Mouse (Mus musculus): ENCODE data around the gene Rnf115. TPM values are rescaled to one million over a fixed set of nuclear protein-coding genes. Genes with fewer than 3 reads are reported as not detected.

The Rnf115 gene
- 36.9 and 51.1 TPM in 2 replicates for polyA plus RNA-seq (2015; fragmentation: Nextera tagmentation; extraction: Ambion mirVana)

DNA sequence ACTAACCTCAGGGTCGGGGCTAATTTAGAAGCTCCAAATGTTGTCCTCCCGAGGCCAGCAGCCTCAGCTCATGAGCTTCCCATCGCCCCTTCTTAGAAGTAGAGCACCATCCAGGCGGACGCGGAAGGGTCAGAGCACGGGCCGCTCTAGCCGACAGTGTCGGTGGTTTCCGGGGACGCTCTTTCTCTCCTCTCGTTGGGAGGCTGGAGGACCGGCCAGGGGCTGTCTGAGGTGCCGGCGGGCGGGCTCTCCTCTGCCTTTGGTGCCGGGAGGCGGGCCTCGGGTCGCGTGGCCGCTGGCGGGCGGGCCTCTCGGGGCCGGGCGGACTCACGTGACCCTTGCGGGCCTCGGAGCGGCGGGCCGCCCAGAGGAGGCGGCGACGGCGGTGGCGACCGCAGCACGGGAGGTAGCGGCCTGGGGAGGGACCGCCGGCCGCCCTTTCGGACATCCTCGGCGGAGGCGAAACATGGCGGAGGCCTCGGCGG is at the start of gene Rnf115, which contains the start of gene Polr3c:
Rnf115 (plus strand) TSS at position 322 of the 485 bp plus-strand sequence.
Polr3c (minus strand) TSS at position 286 of the 485 bp plus-strand sequence.

DNA sequence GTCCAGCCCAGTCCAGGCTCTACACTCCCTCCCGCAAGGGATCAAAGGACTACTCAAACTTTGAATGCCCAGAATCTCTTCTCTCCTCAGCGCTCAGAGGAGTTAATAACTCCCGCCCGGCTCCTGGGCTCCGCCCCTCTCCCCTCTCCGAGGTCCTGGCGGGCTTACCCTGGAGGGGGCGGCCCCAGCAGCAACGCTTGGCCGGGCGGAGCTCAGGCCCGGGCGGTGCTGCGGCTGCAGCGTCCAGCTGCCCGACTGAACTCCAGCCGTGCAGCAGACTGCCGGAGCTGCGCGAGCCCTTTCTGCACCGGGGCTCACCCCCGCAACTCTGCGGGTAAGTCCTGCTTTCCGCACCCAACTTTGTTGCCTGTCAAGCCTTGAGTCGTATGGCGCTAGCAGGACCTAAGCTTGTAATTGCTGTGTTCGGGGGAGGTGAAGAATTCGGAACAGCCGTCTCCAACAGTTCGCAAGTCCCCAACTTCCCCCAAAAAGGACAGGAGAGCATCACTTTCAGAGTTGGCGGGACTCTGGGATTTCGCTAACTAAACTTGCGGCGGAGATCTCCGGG is 31.2 kb upstream of the Rnf115 start, which contains the start of gene Pias3:
Pias3 (plus strand) TSS at position 187 of the 568 bp plus-strand sequence.

DNA sequence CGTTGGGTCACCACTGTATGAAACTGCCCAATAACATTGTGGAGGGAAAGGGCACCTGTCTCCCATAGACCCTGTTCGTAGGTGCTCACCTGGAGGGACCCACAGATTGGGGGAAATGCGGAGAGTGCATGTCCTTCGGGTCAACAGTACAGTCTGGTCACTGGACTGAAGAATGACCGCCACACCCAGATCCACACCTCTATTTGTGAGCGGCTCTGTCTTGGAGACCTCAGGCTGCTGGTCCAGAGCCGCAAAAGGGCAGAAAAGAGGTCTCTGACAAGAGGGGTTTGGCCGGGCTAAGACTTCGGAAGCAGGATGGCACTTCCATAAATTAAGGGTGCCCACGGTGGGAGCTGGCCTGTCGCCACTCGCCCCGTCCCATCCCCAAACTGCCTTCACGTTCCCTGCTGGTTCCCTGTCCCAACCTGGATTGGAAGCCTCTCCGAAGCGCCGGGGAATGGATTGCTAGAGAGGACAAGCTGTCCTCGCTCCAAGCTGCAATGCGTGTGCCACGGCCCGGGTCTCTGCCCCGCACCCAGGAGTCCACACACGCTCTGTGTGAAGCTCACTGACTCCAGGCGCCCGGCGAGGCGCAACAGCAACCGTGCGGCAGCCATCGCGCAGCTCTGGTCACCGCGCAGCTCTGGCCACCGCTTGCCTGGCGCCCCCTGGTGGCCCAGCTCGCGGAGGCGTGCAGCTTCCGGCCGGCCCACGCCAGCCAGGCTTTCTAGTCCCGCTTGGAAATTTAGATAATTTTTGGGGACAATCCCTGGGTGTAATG is 19.4 kb upstream of the Rnf115 start, which contains the start of gene Nudt17:
Nudt17 (minus strand) TSS at position 660 of the 781 bp plus-strand sequence.

DNA sequence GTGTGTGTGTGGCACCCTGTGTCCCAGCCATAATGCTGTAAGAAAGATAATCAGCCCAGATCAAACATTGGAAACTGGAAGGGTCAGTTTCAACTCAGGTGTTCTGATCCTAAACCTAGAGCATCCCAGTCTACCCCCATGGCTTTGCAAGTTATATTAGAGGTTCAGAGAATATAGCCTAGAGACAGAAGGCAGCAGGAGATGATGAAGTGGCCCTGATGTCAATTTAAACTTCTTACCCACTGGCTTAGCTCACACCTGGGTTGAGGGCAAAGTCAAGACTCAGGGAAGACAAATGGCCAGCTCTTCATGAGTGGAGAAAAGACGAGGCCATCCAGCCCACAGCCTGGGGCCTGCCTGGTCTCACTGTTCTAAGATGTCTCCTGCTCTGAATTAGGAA is 101.5 kb downstream of the Rnf115 start, which contains the start of the genes Pdzk1 and Cd160:
Pdzk1 (plus strand) TSS at position 301 of the 400 bp plus-strand sequence.
Cd160 (minus strand) TSS at position 368 of the 400 bp plus-strand sequence.

Other genes with a start within 250 kb of the Rnf115 start
- 0.88 and 1.3 TPM in 2 replicates for gene Hfe2, start 202.5 kb upstream of the Rnf115 start, polyA plus RNA-seq (2015; fragmentation: Nextera tagmentation; extraction: Ambion mirVana)
- gene Txnip, start 169.7 kb upstream of the Rnf115 start, polyA plus RNA-seq (2015; fragmentation: Nextera tagmentation; extraction: Ambion mirVana): 428 and 484 TPM in 2 replicates
- gene Gm16253, start 150.7 kb upstream of the Rnf115 start, polyA plus RNA-seq (2015; fragmentation: Nextera tagmentation; extraction: Ambion mirVana): 0.54 and 0.76 TPM in 2 replicates
- 34.6 and 48.1 TPM in 2 replicates for gene Polr3gl, start 133.5 kb upstream of the Rnf115 start, polyA plus RNA-seq (2015; fragmentation: Nextera tagmentation; extraction: Ambion mirVana)
- 1.1 and 1.6 TPM in 2 replicates for gene Ankrd34a, start 131.0 kb upstream of the Rnf115 start, polyA plus RNA-seq (2015; fragmentation: Nextera tagmentation; extraction: Ambion mirVana)
- gene Lix1l, start 126.5 kb upstream of the Rnf115 start, polyA plus RNA-seq (2015; fragmentation: Nextera tagmentation; extraction: Ambion mirVana): 6.3 and 7.1 TPM in 2 replicates
- 66.6 and 83.3 TPM in 2 replicates for gene Rbm8a, start 97.7 kb upstream of the Rnf115 start, polyA plus RNA-seq (2015; fragmentation: Nextera tagmentation; extraction: Ambion mirVana)
- gene Pex11b, start 92.3 kb upstream of the Rnf115 start, polyA plus RNA-seq (2015; fragmentation: Nextera tagmentation; extraction: Ambion mirVana): 55.1 and 71.8 TPM in 2 replicates
- 0.06 TPM in 1 of 2 replicates, not detected in the other for gene Gm42957, start 92.2 kb upstream of the Rnf115 start, polyA plus RNA-seq (2015; fragmentation: Nextera tagmentation; extraction: Ambion mirVana)
- 0.84 and 1.3 TPM in 2 replicates for gene Itga10, start 82.1 kb upstream of the Rnf115 start, polyA plus RNA-seq (2015; fragmentation: Nextera tagmentation; extraction: Ambion mirVana)
- gene Ankrd35, start 57.5 kb upstream of the Rnf115 start, polyA plus RNA-seq (2015; fragmentation: Nextera tagmentation; extraction: Ambion mirVana): 1.5 and 2.2 TPM in 2 replicates
- 24.3 and 35.9 TPM in 2 replicates for gene Pias3, start 31.3 kb upstream of the Rnf115 start, polyA plus RNA-seq (2015; fragmentation: Nextera tagmentation; extraction: Ambion mirVana)
- 5.5 and 10.6 TPM in 2 replicates for gene Nudt17, start 19.1 kb upstream of the Rnf115 start, polyA plus RNA-seq (2015; fragmentation: Nextera tagmentation; extraction: Ambion mirVana)
- 21.9 and 26.0 TPM in 2 replicates for gene Polr3c, start within 50 bp of the Rnf115 start, polyA plus RNA-seq (2015; fragmentation: Nextera tagmentation; extraction: Ambion mirVana)
- 1.8 and 2.4 TPM in 2 replicates for gene Pdzk1, start 101.6 kb downstream of the Rnf115 start, polyA plus RNA-seq (2015; fragmentation: Nextera tagmentation; extraction: Ambion mirVana)
- gene Cd160, start 101.7 kb downstream of the Rnf115 start, polyA plus RNA-seq (2015; fragmentation: Nextera tagmentation; extraction: Ambion mirVana): 0.06 and 0.15 TPM in 2 replicates
- gene Gja5, start 177.0 kb downstream of the Rnf115 start, polyA plus RNA-seq (2015; fragmentation: Nextera tagmentation; extraction: Ambion mirVana): 1.6 and 1.7 TPM in 2 replicates
- gene Gpr89, start 177.7 kb downstream of the Rnf115 start, polyA plus RNA-seq (2015; fragmentation: Nextera tagmentation; extraction: Ambion mirVana): 28.3 and 36.6 TPM in 2 replicates
- gene Gja8, start 198.4 kb downstream of the Rnf115 start, polyA plus RNA-seq (2015; fragmentation: Nextera tagmentation; extraction: Ambion mirVana): 0.02 and 0.03 TPM in 2 replicates

Measured in adrenal gland, postnatal 0 days (tissue).